Mouse (Mus musculus): ENCODE results near the gene Secisbp2. TPM values are rescaled to one million over a fixed set of nuclear protein-coding genes. Genes with fewer than 3 reads are reported as not detected.
"Not testable (repeated sequence)": the region's sequence is repeated elsewhere in the genome, so short reads cannot be mapped to it uniquely, and the experiment has no call there.

Gene Secisbp2
- total and polyA plus RNA-seq, 3 experiments = 23.2 to 28.8 (median 24.4) TPM

GRCm38 (mm10) chr13:51658094-51658493 is 6.6 kb downstream of the Secisbp2 start:
- no peak for DNase-seq (ENCODE audit: extremely low read depth)
- H3K27me3 ChIP-seq (replicated peaks) = no peaks in the 10 kb centered on the region

GRCm38 (mm10) chr13:51659573-51659972 is 8.1 kb downstream of the Secisbp2 start:
- no peak overlapping the region for H3K27ac ChIP-seq (ENCODE audit: insufficient read depth, low read depth)
- in situ Hi-C loops (cut with MboI; ENCODE audit: low pct_ligation_motif_present, low pct_unique_long_range_greater_than_20kb, low sequenced_read_pairs) = no loop called here
- dilution Hi-C loops (cut with MboI; ENCODE audit: extremely low pct_ligation_motif_present, extremely low pct_unique_long_range_greater_than_20kb, low sequenced_read_pairs) = no loop called here

More at GRCm38 (mm10) chr13:51658094-51658493, 6.6 kb downstream of the Secisbp2 start:
- H3K27ac ChIP-seq (ENCODE audit: insufficient read depth, low read depth) = peak overlapping the region; percentile 24; the same call in 1 of the 2 replicates
- dilution Hi-C loops (cut with MboI; ENCODE audit: extremely low pct_ligation_motif_present, extremely low pct_unique_long_range_greater_than_20kb, low sequenced_read_pairs) (no loop called here), in situ Hi-C loops (cut with MboI; ENCODE audit: low pct_ligation_motif_present, low pct_unique_long_range_greater_than_20kb, low sequenced_read_pairs) (no loop called here)
- H3K79me2 ChIP-seq (replicated peaks; ENCODE audit: control insufficient read depth, extremely low read depth, insufficient read depth, poor library complexity, severe bottlenecking) = peaks cover 11% of the 10 kb centered on the region
- peaks cover 2 to 5% of the 10 kb centered on the region in 2 experiments; a peak in 3 of 4 replicates for H3K4me1 ChIP-seq (ENCODE audit: control insufficient read depth in 1 of 2, insufficient read depth in 2 of 2)
- no peak overlapping the region for H3K9ac ChIP-seq (ENCODE audit: insufficient read depth, low read depth)
- TF ChIP-seq JUND (conservative IDR thresholded peaks at IDR 0.05; ENCODE audit: low read depth, low read length) = no peak
- TF ChIP-seq KAT2A (IDR thresholded peaks at IDR 0.05; ENCODE audit: insufficient replicate concordance, low read length) = no peak
- TF ChIP-seq ELF1 (IDR thresholded peaks at IDR 0.05; ENCODE audit: low read depth, low read length) = no peak
- TF ChIP-seq EP300 (IDR thresholded peaks at IDR 0.05; ENCODE audit: low read length) = no peak
- no peak for TF ChIP-seq BHLHE40 (IDR thresholded peaks at IDR 0.05; ENCODE audit: low read depth, low read length)
- TF ChIP-seq CTCF (conservative IDR thresholded peaks at IDR 0.05 in 1 of 2, IDR thresholded peaks at IDR 0.05 in 1 of 2; ENCODE audit: low read depth in 2 of 2, low read length in 2 of 2) = no peak
- TF ChIP-seq JUN (IDR thresholded peaks at IDR 0.05; ENCODE audit: insufficient read depth, low read depth, low read length) = no peak
- no peak for TF ChIP-seq POLR2A (IDR thresholded peaks at IDR 0.05; ENCODE audit: low read depth, low read length)
- no peak for TF ChIP-seq ZNF384 (IDR thresholded peaks at IDR 0.05; ENCODE audit: low read depth, low read length)
- no peaks in the 10 kb centered on the region for H3K9me3 ChIP-seq (replicated peaks; ENCODE audit: low read length)
- H3K36me3 ChIP-seq (replicated peaks in 1 of 2; ENCODE audit: control insufficient read depth in 1 of 2, insufficient read depth in 1 of 2, low read length in 1 of 2) = peaks cover 74 to 91% of the 10 kb centered on the region in 2 experiments
- H3K4me3 ChIP-seq (replicated peaks in 1 of 3; ENCODE audit: low read depth in 2 of 3, low read length in 2 of 3, poor library complexity in 1 of 3) = no peak overlapping the region
- no peak overlapping the region for H3K4me2 ChIP-seq (ENCODE audit: insufficient read depth, low read depth, poor library complexity, severe bottlenecking)

DNA sequence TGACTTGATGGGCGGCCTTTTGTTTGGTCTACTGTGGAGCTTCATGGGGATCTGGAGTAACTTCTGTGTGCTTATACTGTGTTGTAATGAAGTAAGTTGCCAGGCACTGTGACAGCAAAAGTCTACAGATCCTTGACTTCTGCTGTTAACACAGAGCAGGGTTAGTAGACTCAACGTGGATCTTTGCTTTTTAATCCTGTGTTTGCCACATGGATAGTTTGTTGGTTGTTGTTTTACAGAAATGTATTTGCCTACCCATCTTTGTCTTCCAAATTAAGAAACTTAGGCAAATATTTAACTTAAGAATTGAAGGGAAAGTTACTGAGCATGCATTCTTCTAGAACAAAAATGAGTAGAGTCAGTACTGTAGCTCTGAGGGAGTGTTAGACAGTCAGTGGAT is 12.1 kb downstream of the Secisbp2 start:
- peaks cover 65 to 86% of the 10 kb centered on the region in 2 experiments for H3K36me3 ChIP-seq (replicated peaks in 1 of 2; ENCODE audit: control insufficient read depth in 1 of 2, insufficient read depth in 1 of 2, low read length in 1 of 2)
- in situ Hi-C loops (cut with MboI; ENCODE audit: low pct_ligation_motif_present, low pct_unique_long_range_greater_than_20kb, low sequenced_read_pairs) = no loop called here
- dilution Hi-C loops (cut with MboI; ENCODE audit: extremely low pct_ligation_motif_present, extremely low pct_unique_long_range_greater_than_20kb, low sequenced_read_pairs) = no loop called here

More at GRCm38 (mm10) chr13:51659573-51659972, 8.1 kb downstream of the Secisbp2 start:
- H3K27me3 ChIP-seq (replicated peaks) = no peaks in the 10 kb centered on the region
- H3K4me3 ChIP-seq (replicated peaks in 1 of 3; ENCODE audit: low read depth in 2 of 3, low read length in 2 of 3, poor library complexity in 1 of 3) = no peak overlapping the region
- H3K4me2 ChIP-seq (ENCODE audit: insufficient read depth, low read depth, poor library complexity, severe bottlenecking) = no peak overlapping the region
- no peaks in the 10 kb centered on the region for H3K9me3 ChIP-seq (replicated peaks; ENCODE audit: low read length)
- peaks cover 72 to 90% of the 10 kb centered on the region in 2 experiments for H3K36me3 ChIP-seq (replicated peaks in 1 of 2; ENCODE audit: control insufficient read depth in 1 of 2, insufficient read depth in 1 of 2, low read length in 1 of 2)
- H3K9ac ChIP-seq (ENCODE audit: insufficient read depth, low read depth) = no peak overlapping the region
- peaks cover under 1% of the 10 kb centered on the region; the same call in 1 of the 2 replicates for H3K79me2 ChIP-seq (replicated peaks; ENCODE audit: control insufficient read depth, extremely low read depth, insufficient read depth, poor library complexity, severe bottlenecking)
- no peaks in the 10 kb centered on the region for H3K4me1 ChIP-seq (ENCODE audit: control insufficient read depth in 1 of 2, insufficient read depth in 2 of 2)
- no peak for DNase-seq (ENCODE audit: extremely low read depth)
- TF ChIP-seq BHLHE40 (IDR thresholded peaks at IDR 0.05; ENCODE audit: low read depth, low read length) (no peak), JUN (IDR thresholded peaks at IDR 0.05; ENCODE audit: insufficient read depth, low read depth, low read length) (no peak), MEF2A (IDR thresholded peaks at IDR 0.05; ENCODE audit: borderline replicate concordance, low read depth, low read length) (no peak), SIN3A (IDR thresholded peaks at IDR 0.05; ENCODE audit: low read length) (no peak), MXI1 (IDR thresholded peaks at IDR 0.05; ENCODE audit: low read depth, low read length) (no peak), ETS1 (conservative IDR thresholded peaks at IDR 0.05; ENCODE audit: low read depth, low read length) (no peak), TBP (conservative IDR thresholded peaks at IDR 0.05; ENCODE audit: low read depth, low read length) (no peak), KAT2A (IDR thresholded peaks at IDR 0.05; ENCODE audit: insufficient replicate concordance, low read length) (no peak), EP300 (IDR thresholded peaks at IDR 0.05; ENCODE audit: low read length) (no peak), ELF1 (IDR thresholded peaks at IDR 0.05; ENCODE audit: low read depth, low read length) (no peak), RCOR1 (conservative IDR thresholded peaks at IDR 0.05; ENCODE audit: low read depth, low read length) (no peak)

GRCm38 (mm10) chr13:51668195-51668594 is 16.7 kb downstream of the Secisbp2 start:
- H3K4me1 ChIP-seq (ENCODE audit: control insufficient read depth in 1 of 2, insufficient read depth in 2 of 2); H3K4me3 ChIP-seq (replicated peaks in 1 of 3; ENCODE audit: low read depth in 2 of 3, low read length in 2 of 3, poor library complexity in 1 of 3); H3K79me2 ChIP-seq (replicated peaks; ENCODE audit: control insufficient read depth, extremely low read depth, insufficient read depth, poor library complexity, severe bottlenecking); dilution Hi-C loops (cut with MboI; ENCODE audit: extremely low pct_ligation_motif_present, extremely low pct_unique_long_range_greater_than_20kb, low sequenced_read_pairs); DNase-seq (ENCODE audit: extremely low read depth); H3K27me3 ChIP-seq (replicated peaks); H3K9me3 ChIP-seq (replicated peaks; ENCODE audit: low read length); H3K4me2 ChIP-seq (ENCODE audit: insufficient read depth, low read depth, poor library complexity, severe bottlenecking); H3K9ac ChIP-seq (ENCODE audit: insufficient read depth, low read depth); in situ Hi-C loops (cut with MboI; ENCODE audit: low pct_ligation_motif_present, low pct_unique_long_range_greater_than_20kb, low sequenced_read_pairs); H3K27ac ChIP-seq (ENCODE audit: insufficient read depth, low read depth): not testable (repeated sequence)
- H3K36me3 ChIP-seq (replicated peaks in 1 of 2; ENCODE audit: control insufficient read depth in 1 of 2, insufficient read depth in 1 of 2, low read length in 1 of 2) = peaks cover 59 to 78% of the 10 kb centered on the region in 2 experiments

More for the DNA sequence above, 12.1 kb downstream of the Secisbp2 start:
- H3K79me2 ChIP-seq (replicated peaks; ENCODE audit: control insufficient read depth, extremely low read depth, insufficient read depth, poor library complexity, severe bottlenecking) = no peaks in the 10 kb centered on the region
- no peak overlapping the region for H3K9ac ChIP-seq (ENCODE audit: insufficient read depth, low read depth)
- no peak overlapping the region for H3K4me3 ChIP-seq (replicated peaks in 1 of 3; ENCODE audit: low read depth in 2 of 3, low read length in 2 of 3, poor library complexity in 1 of 3)
- no peaks in the 10 kb centered on the region for H3K4me1 ChIP-seq (ENCODE audit: control insufficient read depth in 1 of 2, insufficient read depth in 2 of 2)
- TF ChIP-seq POLR2A (IDR thresholded peaks at IDR 0.05; ENCODE audit: low read depth, low read length) (no peak), RAD21 (IDR thresholded peaks at IDR 0.05; ENCODE audit: low read depth, low read length) (no peak), USF2 (conservative IDR thresholded peaks at IDR 0.05; ENCODE audit: low read depth, low read length) (no peak)
- DNase-seq (ENCODE audit: extremely low read depth) = no peak
- H3K9me3 ChIP-seq (replicated peaks; ENCODE audit: low read length) = no peaks in the 10 kb centered on the region
- H3K27me3 ChIP-seq (replicated peaks) = no peaks in the 10 kb centered on the region
- no peak overlapping the region for H3K27ac ChIP-seq (ENCODE audit: insufficient read depth, low read depth)
- no peak overlapping the region for H3K4me2 ChIP-seq (ENCODE audit: insufficient read depth, low read depth, poor library complexity, severe bottlenecking)

Data from CH12.LX (cell line).